Mouse (Mus musculus): ENCODE measurements around the gene Macrod2. TPM values are rescaled to one million over a fixed set of nuclear protein-coding genes. Genes with fewer than 3 reads are reported as not detected.

Gene Macrod2
- total RNA-seq, 1 experiment from 2014 or later, result 7.7 TPM

Other genes with a start within 250 kb of the Macrod2 start
- gene Gm17374, start 243.3 kb upstream of the Macrod2 start, total RNA-seq (2017), result not detected in 2 replicates
- gene Esf1, start 224.7 kb upstream of the Macrod2 start, total RNA-seq (2017), result 73.2 and 78.0 TPM in 2 replicates
- gene Ndufaf5, start 224.7 kb upstream of the Macrod2 start, total RNA-seq (2017), result 21.9 and 26.9 TPM in 2 replicates
- gene Sel1l2, start 5.6 kb upstream of the Macrod2 start, total RNA-seq (2017), result not detected in 2 replicates